Mouse (Mus musculus): ENCODE measurements around the gene Eml6.

DNA sequence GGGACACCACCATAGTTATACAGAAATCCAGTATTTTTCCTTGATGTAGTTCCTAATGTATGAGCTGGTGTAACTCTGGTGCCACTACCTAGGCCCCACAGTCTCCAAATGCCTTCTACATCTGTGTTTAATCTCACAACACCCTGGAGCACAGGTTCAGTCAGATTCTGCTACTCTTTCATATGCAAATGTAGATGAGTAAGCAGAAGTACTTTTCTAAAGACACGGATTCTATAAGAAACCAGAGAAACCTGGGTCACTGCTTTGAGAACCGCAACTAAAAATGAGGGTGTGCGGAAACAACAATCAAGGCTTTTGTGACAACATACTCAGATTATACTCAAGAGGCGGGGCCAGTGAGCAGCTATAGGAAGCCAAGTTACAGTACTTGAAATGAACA lies 142.8 kb downstream of the Eml6 start:
- TF ChIP-seq CTCF (IDR thresholded peaks at IDR 0.05; ENCODE audit: low read depth) (no peak), EP300 (IDR thresholded peaks at IDR 0.05; ENCODE audit: low read depth) (no peak)
